Mouse (Mus musculus): ENCODE measurements at regions not wholly inside any gene's neighbourhood (a gene's known extent, or its start where the extent isn't known, plus 50 kb on each side); places are given as distances from the start of the nearest gene placed in this dataset.
A peak's percentile ranks its signal among the peaks of the same experiment; 100 is the strongest.

DNA sequence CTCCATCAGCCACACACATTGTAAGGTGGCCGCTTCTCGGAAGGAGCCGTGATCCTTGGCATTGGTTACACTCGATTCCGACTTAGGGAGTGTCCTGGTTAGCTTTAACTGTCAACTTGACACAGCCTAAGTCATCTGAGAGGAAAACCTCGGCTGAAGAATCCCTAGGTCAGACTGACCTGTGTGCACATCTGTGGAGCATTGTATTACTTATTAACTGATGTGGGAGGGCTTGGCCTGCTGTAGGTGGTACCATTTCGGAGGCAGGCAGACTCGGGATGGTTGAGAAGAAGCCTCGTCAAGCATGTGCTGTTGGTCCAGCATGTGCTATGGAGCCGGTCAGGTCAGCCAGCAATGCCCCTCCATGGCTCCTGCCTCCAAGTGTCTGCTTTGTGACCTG, 211.0 kb downstream of the Gadd45g start:
- peak; percentile 61 to 83 for DNase-seq

- no peak for DNase-seq
These were observed 213.4 kb downstream of the Gadd45g start for GRCm38 (mm10) chr13:52059756-52060417.

- peak; percentile 92 to 95 for DNase-seq
These were observed 214.0 kb downstream of the Gadd45g start for GRCm38 (mm10) chr13:52060418-52060870.

- DNase-seq = peak in 1 of 2 experiments; percentile 38
These were observed 215.0 kb downstream of the Gadd45g start for GRCm38 (mm10) chr13:52061454-52061853.

DNA sequence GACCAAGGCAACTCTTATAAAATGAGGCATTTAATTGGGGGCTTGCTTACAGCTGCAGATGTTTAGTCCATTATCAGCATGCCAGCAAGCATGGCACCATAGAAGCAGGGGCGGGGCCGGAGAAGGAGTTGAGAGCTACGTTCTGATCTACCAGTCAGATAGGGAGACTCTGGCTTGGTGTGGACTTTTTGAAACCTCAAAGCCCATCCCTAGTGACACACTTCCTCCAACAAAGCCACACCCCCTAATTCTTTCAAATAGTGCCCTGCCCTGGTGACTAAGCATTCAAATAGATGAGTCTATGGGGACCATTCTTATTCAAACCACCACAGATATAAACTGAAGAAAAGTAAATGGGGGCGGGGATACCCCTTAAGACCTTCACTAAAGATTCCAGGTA, 215.4 kb downstream of the Gadd45g start:
- DNase-seq = peak in 1 of 2 experiments; percentile 39

- peak in 1 of 2 experiments; percentile 25 for DNase-seq
These were observed 216.1 kb downstream of the Gadd45g start for GRCm38 (mm10) chr13:52062576-52062975.

DNA sequence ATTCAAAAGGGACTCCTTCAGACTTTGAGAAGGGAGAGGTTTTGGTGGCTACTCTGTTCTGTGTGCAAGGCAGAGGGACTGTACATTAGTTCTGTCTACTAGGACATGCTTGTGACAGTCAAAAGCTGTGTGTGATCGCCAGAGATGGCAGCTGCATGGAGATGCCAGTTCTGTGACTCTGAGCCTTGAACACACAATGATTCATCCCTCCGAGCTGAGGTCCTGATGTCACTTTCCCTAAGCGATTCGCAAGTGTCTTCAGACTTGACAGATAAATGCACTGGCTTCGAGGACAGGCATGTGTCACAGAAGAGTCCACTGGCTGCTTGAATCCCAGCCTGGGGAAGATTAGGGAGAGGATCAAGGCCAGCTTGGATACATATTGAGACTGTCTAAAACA, 218.8 kb downstream of the Gadd45g start:
- DNase-seq = no peak

- DNase-seq = peak in 1 of 2 experiments; percentile 23
These were observed 219.2 kb downstream of the Gadd45g start for GRCm38 (mm10) chr13:52065720-52066119.

GRCm38 (mm10) chr13:52067048-52067447, 220.6 kb downstream of the Gadd45g start:
- DNase-seq = peak in 1 of 2 experiments; percentile 21

DNA sequence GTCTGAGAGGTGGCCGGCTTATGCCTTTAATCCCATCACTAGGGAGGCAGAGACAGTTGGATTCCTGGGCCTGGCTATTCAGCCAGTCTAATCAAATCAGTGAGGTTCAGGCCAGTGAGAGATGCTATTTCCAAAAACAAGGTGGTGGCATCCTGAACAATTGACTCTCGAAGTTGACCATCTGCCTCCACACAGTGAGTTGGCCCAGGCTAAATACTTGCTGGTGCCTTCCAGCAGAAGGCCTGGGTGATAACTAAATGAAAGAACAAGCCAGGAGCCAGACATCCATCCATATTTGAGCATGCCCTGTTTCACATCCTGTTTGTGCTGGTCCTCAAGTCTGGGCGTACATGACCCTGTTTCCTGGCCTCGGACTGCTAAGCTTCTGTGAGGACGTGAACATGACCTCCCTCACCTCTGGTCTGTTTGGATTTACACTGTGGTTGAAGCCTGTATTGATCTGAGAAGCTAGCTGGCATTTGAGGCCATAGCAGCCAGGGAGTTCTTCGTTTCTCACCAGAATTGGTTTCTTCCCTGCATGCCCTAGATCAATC, 222.5 kb downstream of the Gadd45g start:
- DNase-seq = no peak

- DNase-seq = no peak
These were observed 223.2 kb downstream of the Gadd45g start for GRCm38 (mm10) chr13:52069714-52070113.

DNA sequence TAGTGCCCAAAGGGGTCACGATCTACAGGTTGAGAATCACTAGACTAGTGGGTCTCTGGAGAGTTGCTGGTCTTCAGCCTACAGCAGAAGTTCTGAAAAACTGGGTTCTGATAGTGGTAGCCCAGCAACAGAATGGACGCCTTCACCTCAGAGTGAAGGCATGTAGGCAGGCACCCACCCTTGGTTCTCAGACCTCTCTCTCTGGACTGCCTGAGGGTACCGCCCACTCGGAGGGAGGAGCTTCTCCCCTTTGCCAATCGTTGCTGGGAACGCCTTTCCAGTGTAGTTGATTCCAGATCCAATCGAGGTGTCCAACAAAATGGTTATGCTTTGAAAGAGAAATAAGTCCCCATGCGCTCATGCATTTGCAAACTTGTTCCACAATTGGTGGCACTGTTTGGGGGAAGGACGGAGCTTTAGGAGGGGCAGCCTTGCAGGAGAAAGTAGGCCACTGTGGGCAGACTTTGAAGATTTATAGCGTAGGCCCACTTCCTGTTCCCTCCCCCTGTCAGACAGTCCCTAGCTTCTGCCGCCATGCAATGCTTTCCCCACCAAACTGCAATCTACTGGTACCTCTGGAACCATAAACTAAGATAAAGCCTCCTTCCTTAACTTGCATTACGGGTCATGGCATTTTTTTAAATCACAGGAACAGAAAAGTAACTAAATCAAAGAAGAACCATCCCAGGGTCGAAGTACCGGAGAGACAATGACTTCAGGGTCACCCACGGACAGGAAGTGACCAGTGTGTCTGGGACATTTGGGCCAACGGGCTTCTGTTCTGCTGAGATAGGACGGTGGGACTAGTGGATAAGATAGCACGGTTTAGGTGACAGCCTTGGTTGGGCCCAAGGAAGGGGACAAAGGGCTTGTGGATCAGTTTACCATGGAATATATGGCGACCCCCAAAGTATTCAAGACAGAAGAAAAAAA, 224.5 kb downstream of the Gadd45g start:
- DNase-seq = peak in 1 of 2 experiments; percentile 9

DNA sequence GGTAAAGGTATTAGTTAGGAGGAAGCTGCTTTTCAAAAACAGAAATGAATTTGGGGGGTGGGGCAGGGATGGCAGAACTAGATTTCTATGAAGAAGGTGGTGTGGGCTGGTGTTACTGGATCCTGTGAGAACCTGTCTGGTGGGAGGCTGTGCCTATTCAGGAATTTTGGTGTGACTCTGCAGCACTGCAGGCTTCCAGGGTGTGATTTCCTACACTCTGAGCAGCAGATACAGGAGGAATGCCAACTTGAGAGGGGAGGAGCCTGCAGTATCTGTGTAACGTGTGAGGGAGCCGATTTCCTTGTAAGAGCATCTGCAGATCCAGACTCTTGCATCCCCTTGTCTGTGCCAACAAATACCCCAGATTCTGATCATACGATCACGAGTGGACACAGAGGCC, 231.1 kb downstream of the Gadd45g start:
- DNase-seq = no peak

DNA sequence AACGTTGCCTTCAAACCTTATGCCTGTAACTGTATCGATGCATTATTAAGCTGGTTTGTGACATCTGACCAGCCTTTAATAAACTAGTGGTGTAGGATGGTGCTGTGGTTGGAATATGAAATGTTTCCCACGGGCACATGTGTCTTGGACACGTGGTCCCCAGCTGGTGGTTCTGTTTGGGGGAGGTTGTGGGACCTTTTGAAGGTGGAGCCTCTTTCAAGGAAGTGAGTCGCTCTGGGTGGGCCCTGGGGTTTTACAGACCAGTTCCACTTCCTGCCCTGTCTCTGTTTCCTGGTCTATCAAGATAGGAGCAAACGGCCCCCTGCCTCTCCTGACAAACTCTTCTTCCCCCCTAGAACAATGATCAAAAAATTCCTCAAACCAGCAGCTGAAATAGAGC, 232.1 kb downstream of the Gadd45g start:
- DNase-seq = no peak

DNA sequence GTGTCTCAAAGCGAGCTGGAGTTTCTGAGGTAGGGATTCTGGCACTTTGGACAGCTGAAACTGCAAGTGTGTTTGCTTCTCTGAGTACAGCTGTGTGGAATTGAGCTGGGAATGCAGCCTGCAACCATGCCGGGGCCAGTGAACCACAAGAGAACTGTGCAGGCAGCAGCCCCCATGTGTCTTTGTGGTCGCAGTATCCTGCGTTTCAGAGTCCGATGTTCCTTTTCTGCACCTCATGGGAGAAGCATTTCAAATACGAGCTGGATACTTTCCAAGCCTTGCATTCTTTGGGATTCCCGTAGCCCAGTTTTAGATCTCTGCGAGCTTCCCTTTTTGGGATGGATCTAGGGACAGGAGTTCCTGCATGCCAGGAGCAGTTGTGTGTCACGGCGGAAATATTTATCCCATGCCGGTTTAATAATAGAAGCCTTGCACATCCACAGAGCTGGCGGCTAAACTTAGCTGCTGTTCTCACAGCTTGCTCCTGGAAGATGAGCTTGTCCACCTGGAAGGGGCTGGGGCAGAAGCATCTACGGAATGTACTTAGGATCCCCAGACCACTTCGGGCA, 233.3 kb downstream of the Gadd45g start:
- DNase-seq = peak in 1 of 2 experiments; percentile 21

GRCm38 (mm10) chr13:52083601-52084455, 237.3 kb downstream of the Gadd45g start:
- no peak for DNase-seq

DNA sequence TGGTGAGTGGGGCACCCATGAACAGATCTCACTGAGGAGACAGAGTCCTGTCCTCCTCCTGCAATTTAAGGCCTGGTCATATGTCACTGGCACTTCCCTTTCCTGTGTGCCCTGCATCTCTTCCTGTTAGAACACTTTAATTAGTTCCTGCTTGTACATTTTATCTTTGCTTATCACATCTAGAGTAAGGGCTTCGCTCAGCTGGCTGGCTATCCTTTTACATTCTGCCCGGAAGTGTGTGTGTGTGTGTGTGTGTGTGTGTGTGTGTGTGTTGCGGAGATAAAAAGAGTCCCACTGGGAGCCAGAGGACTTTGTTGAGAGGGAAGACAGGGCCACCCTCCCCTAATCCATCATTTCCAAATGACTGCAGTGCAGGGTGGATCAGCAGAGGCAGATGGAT, 238.6 kb downstream of the Gadd45g start:
- DNase-seq = peak; percentile 45 to 50

- no peak for DNase-seq
These were observed 241.8 kb downstream of the Gadd45g start for GRCm38 (mm10) chr13:52088319-52088718.

- no peak for DNase-seq
These were observed 243.9 kb downstream of the Gadd45g start for GRCm38 (mm10) chr13:52090365-52090764.

DNA sequence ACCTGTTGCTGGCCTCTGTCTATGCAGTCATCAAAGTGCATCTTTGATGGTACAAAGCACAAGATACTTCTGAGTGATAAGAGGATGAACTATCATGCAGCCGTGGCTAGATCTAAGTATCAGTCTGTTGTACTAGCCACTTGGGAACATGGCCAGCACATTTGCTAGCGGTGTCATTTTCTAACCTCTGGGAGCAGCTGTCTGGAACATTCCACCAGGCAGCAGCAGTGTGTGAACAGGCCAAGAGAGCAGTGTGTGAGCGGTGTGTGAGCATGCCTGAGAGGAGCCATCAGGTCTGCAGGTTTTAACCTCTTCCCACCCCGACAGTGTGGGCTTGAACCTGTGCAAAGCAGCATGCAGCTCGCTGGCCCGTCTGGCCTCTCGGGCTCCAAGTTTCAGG, 248.3 kb downstream of the Gadd45g start:
- peak; percentile 38 to 62 for DNase-seq

DNA sequence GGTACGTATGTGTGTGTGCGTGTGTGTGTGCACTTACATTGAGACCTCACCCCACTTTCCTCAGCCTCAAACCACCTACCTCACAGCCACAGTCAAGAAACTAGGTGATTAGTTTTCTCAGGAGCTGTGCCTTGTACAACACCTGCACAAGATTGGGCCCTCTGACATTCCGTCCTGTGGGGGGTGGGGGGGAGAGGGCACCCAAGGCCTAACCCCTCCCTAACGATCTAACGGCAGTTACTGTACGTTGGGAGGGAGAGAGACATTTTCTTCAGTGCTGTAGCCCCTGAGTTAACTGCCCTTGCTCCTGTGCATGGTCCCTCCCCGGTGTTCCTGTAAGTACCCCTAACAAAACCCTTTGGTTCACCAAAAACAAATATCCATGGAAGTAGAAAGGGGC, 250.0 kb downstream of the Gadd45g start:
- DNase-seq = no peak

DNA sequence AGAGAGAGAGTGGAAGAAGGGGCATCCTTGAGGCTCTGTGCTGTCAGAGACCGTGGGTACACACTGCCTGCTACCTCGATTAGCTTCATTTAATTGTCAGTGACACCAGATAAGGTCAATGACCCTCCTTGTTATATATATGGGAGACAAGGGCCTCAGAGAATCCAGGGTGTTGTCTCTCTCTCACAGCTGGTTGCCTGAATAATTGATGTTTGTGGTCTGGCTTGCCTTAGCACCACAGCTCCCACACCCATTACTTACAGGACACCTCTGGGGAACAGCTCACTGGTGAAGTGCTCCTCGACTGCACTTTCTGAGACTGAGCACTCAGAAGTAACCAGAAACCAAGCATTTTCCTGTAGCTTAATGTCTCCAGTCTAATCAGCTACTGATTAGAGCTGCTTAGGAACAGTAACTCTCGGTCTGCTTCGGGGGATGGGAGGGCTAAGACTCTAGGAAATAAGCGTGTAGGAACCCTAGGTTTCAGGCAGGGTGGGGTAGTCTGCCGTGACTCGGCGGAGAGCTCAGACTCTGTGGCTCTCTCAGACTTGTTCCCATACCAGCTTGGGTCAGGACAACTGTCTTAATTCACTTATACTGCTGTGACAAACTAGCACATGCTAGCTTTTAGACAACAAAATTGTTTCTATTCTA, 259.6 kb downstream of the Gadd45g start:
- DNase-seq = no peak

Data from kidney, postnatal 25 days (tissue).